Mouse (Mus musculus): Measurements from ENCODE around the gene Cers1. TPM values are rescaled to one million over a fixed set of nuclear protein-coding genes. Genes with fewer than 3 reads are reported as not detected.

Cers1 gene
- total RNA-seq, 4 experiments from 2014 or later: 83.6 to 94.5 (median 88.4) TPM

Other genes starting within 250 kb of the Cers1 start
- gene Tm6sf2, start 242.9 kb upstream of the Cers1 start, total RNA-seq (2022): 1 to 10 TPM; 1.1 to 4.6 (median 1.4) TPM
- gene Hapln4, start 232.3 kb upstream of the Cers1 start, total RNA-seq (2022): 100 to 1,000 TPM in 2 of 4 experiments, 10 to 100 TPM in 2; 97.1 to 113 (median 101) TPM
- 100 to 1,000 TPM; 143 to 155 (median 147) TPM for gene Ncan, start 194.9 kb upstream of the Cers1 start, total RNA-seq (2022)
- gene Nr2c2ap, start 184.4 kb upstream of the Cers1 start, total RNA-seq (2022): 10 to 100 TPM; 23.8 to 29.4 (median 26.5) TPM
- gene Rfxank, start 176.6 kb upstream of the Cers1 start, total RNA-seq (2022): 10 to 100 TPM; 15.1 to 19.6 (median 16.4) TPM
- gene Borcs8, start 176.3 kb upstream of the Cers1 start, total RNA-seq (2022): 10 to 100 TPM; 36.6 to 48.0 (median 42.9) TPM
- gene Mef2b, start 176.1 kb upstream of the Cers1 start, total RNA-seq (2022): under 1 TPM in 2 of 4 experiments, not detected in 2; 0.27 to 0.58 TPM
- 10 to 100 TPM; 40.2 to 49.8 (median 43.4) TPM for gene Tmem161a, start 143.4 kb upstream of the Cers1 start, total RNA-seq (2022)
- gene Slc25a42, start 103.5 kb upstream of the Cers1 start, total RNA-seq (2022): 10 to 100 TPM; 30.4 to 36.5 (median 34.9) TPM
- gene Sugp2, start 81.5 kb upstream of the Cers1 start, total RNA-seq (2022): 100 to 1,000 TPM; 102 to 121 (median 111) TPM
- gene Armc6, start 81.3 kb upstream of the Cers1 start, total RNA-seq (2022): 10 to 100 TPM; 33.6 to 44.9 (median 40.5) TPM
- 10 to 100 TPM in 1 of 4 experiments, 1 to 10 TPM in 3; 9.2 to 12.1 (median 9.8) TPM for gene Homer3, start 32.9 kb upstream of the Cers1 start, total RNA-seq (2022)
- gene Ddx49, start 13.3 kb upstream of the Cers1 start, total RNA-seq (2022): 10 to 100 TPM; 47.5 to 55.7 (median 51.8) TPM
- gene Cope, start 13.3 kb upstream of the Cers1 start, total RNA-seq (2022): 100 to 1,000 TPM; 123 to 154 (median 139) TPM
- 10 to 100 TPM in 2 of 4 experiments, 1 to 10 TPM in 2; 4.2 to 13.4 (median 7.4) TPM for gene Gdf1, start 14.0 kb downstream of the Cers1 start, total RNA-seq (2022)
- 10 to 100 TPM; 55.1 to 60.8 (median 59.2) TPM for gene Upf1, start 37.5 kb downstream of the Cers1 start, total RNA-seq (2022)
- 1 to 10 TPM in 1 of 4 experiments, under 1 TPM in 3; 0.20 to 1.0 (median 0.64) TPM for gene Comp, start 57.8 kb downstream of the Cers1 start, total RNA-seq (2022)
- gene Crtc1, start 123.8 kb downstream of the Cers1 start, total RNA-seq (2022): 100 to 1,000 TPM; 134 to 175 (median 147) TPM
- 10 to 100 TPM; 39.1 to 42.8 (median 40.4) TPM for gene Klhl26, start 161.2 kb downstream of the Cers1 start, total RNA-seq (2022)
- gene Tmem59l, start 171.6 kb downstream of the Cers1 start, total RNA-seq (2022): 100 to 1,000 TPM; 271 to 280 (median 273) TPM
- 1 to 10 TPM in 2 of 4 experiments, under 1 TPM in 2; 0.94 to 1.6 (median 1.2) TPM for gene Crlf1, start 177.4 kb downstream of the Cers1 start, total RNA-seq (2022)
- gene Rex1bd, start 191.0 kb downstream of the Cers1 start, total RNA-seq (2022): 100 to 1,000 TPM; 103 to 117 (median 109) TPM
- gene Uba52, start 195.0 kb downstream of the Cers1 start, total RNA-seq (2022): 1,000 to 10,000 TPM in 1 of 4 experiments, 100 to 1,000 TPM in 3; 847 to 1,003 (median 930) TPM
- gene Fkbp8, start 211.9 kb downstream of the Cers1 start, total RNA-seq (2022): 100 to 1,000 TPM; 419 to 440 (median 422) TPM
- 10 to 100 TPM; 43.0 to 52.5 (median 47.1) TPM for gene Kxd1, start 212.2 kb downstream of the Cers1 start, total RNA-seq (2022)
- gene Ell, start 223.7 kb downstream of the Cers1 start, total RNA-seq (2022): 10 to 100 TPM; 17.6 to 25.3 (median 19.2) TPM

Data from left cerebral cortex, adult 8-10 months (tissue).